Mouse (Mus musculus): ENCODE measurements around the gene Rmdn3. TPM values are rescaled to one million over a fixed set of nuclear protein-coding genes. Genes with fewer than 3 reads are reported as not detected.

Gene Rmdn3
- polyA plus RNA-seq, 1 experiment from 2014 or later, result 38.9 TPM

DNA sequence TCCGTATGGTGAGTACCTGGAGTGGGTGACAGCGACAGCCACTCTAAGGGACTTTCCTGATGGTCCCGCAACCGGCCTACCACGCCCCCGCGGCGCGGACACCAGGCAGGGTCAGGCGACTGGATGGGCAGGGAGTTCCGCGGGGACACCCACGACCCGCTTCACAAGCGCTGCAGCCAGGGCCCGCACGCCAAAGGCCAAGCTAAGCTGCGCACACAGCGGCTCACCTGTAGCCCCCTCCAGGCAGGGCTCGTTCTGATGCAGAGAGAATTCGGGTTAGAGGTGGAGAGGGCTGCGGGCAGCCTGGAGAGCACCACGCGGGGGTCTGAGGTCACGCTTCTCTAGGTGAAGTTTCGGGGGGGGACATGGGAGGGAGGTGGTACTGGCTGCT is 11.0 kb upstream of the Rmdn3 start:
- peak overlapping the region; percentile 51 for H3K9ac ChIP-seq
- TF ChIP-seq CTCF (IDR thresholded peaks at IDR 0.05; ENCODE audit: low read depth), result no peak
- H3K4me1 ChIP-seq (ENCODE audit: insufficient read depth), result peaks cover 8% of the 10 kb centered on the region
- 4% methylated on average over 26 of the region's 26 CpGs for WGBS
- H3K4me3 ChIP-seq (ENCODE audit: low read depth, low read length), result peak overlapping the region; percentile 49
- DNase-seq, result no peak
- H3K9me3 ChIP-seq (ENCODE audit: low read depth, low read length), result no peaks in the 10 kb centered on the region
- peak; percentile 28; the same call in 1 of the 2 replicates for ATAC-seq (ENCODE audit: insufficient read depth)
- H3K36me3 ChIP-seq (ENCODE audit: insufficient read depth), result no peaks in the 10 kb centered on the region
- H3K27me3 ChIP-seq (ENCODE audit: insufficient read depth, low read length), result peaks cover 5% of the 10 kb centered on the region
- H3K27ac ChIP-seq (ENCODE audit: low read depth), result no peak overlapping the region
- peak overlapping the region; percentile 94 for H3K4me2 ChIP-seq

- Histone ChIP-seq H3K36me3 (ENCODE audit: insufficient read depth) (no peaks in the 10 kb centered on the region), H3K4me3 (ENCODE audit: low read depth, low read length) (peak within 1 kb of the TSS; percentile 49), H3K9ac (peak within 1 kb of the TSS; percentile 51), H3K4me2 (peak within 1 kb of the TSS; percentile 94), H3K4me1 (ENCODE audit: insufficient read depth) (0 out of 2 replicates have a peak, but pooled peaks cover 3% of the 10 kb centered on the region), H3K27me3 (ENCODE audit: insufficient read depth, low read length) (peaks cover 5% of the 10 kb centered on the region), H3K9me3 (ENCODE audit: low read depth, low read length) (no peaks in the 10 kb centered on the region), H3K27ac (ENCODE audit: low read depth) (no peak within 1 kb of the TSS)
- 0 out of 2 replicates have a peak, but pooled peaks have one; percentile 8 for TF ChIP-seq CTCF (IDR thresholded peaks at IDR 0.05; ENCODE audit: low read depth)
- DNase-seq, result peak; percentile 84
- WGBS, result under 1% methylated on average over 60 of the region's 60 CpGs
- ATAC-seq (ENCODE audit: insufficient read depth), result peak; percentile 91
These were observed 10.3 kb upstream of the Rmdn3 start, which contains the start of gene Gchfr for GRCm38 (mm10) chr2:119166901-119167865. Gene Gchfr (plus strand): TSS chr2:119167773.

- Histone ChIP-seq H3K27me3 (ENCODE audit: insufficient read depth, low read length) (peaks cover 5% of the 10 kb centered on the region), H3K27ac (ENCODE audit: low read depth) (no peak overlapping the region), H3K9me3 (ENCODE audit: low read depth, low read length) (no peaks in the 10 kb centered on the region), H3K4me2 (no peak overlapping the region), H3K9ac (no peak overlapping the region), H3K4me1 (ENCODE audit: insufficient read depth) (0 out of 2 replicates have a peak, but pooled peaks cover 3% of the 10 kb centered on the region), H3K36me3 (ENCODE audit: insufficient read depth) (no peaks in the 10 kb centered on the region), H3K4me3 (ENCODE audit: low read depth, low read length) (no peak overlapping the region)
- DNase-seq, result no peak
- TF ChIP-seq CTCF (IDR thresholded peaks at IDR 0.05; ENCODE audit: low read depth), result no peak
- no peak for ATAC-seq (ENCODE audit: insufficient read depth)
These were observed 8.6 kb upstream of the Rmdn3 start for GRCm38 (mm10) chr2:119165401-119165800.

DNA sequence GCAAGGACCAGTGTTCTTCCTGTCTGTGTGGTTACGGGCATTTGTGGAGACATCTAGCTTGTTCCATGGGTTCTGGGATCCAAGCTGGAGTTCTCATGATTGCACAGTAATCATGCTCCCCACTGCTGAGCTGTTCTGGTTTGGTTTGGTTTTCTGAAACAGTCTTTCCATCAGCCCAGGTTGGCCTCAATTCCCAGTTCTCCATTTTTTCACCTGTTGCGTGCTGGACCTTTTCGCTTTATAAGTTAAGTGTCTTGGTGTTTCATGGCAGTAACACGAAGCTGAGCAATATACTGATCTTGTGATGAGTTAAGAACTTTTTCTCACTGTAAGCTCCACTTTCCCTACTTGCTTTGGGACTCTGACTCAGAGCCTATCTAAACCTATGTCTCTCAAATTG is 7.2 kb upstream of the Rmdn3 start:
- WGBS, result 82% methylated on average over 4 of the region's 4 CpGs
- TF ChIP-seq CTCF (IDR thresholded peaks at IDR 0.05; ENCODE audit: low read depth), result no peak
- Histone ChIP-seq H3K9ac (no peak overlapping the region), H3K36me3 (ENCODE audit: insufficient read depth) (no peaks in the 10 kb centered on the region), H3K4me1 (ENCODE audit: insufficient read depth) (0 out of 2 replicates have a peak, but pooled peaks cover 3% of the 10 kb centered on the region), H3K9me3 (ENCODE audit: low read depth, low read length) (no peaks in the 10 kb centered on the region), H3K4me2 (no peak overlapping the region), H3K4me3 (ENCODE audit: low read depth, low read length) (no peak overlapping the region), H3K27ac (ENCODE audit: low read depth) (no peak overlapping the region), H3K27me3 (ENCODE audit: insufficient read depth, low read length) (peaks cover 5% of the 10 kb centered on the region)
- DNase-seq (no peak), ATAC-seq (ENCODE audit: insufficient read depth) (no peak)

- Histone ChIP-seq H3K27ac (ENCODE audit: low read depth) (no peak overlapping the region), H3K36me3 (ENCODE audit: insufficient read depth) (no peaks in the 10 kb centered on the region), H3K9me3 (ENCODE audit: low read depth, low read length) (no peaks in the 10 kb centered on the region), H3K9ac (no peak overlapping the region), H3K27me3 (ENCODE audit: insufficient read depth, low read length) (peaks cover 5% of the 10 kb centered on the region), H3K4me1 (ENCODE audit: insufficient read depth) (0 out of 2 replicates have a peak, but pooled peaks cover 3% of the 10 kb centered on the region), H3K4me3 (ENCODE audit: low read depth, low read length) (no peak overlapping the region), H3K4me2 (no peak overlapping the region)
- no peak for TF ChIP-seq CTCF (IDR thresholded peaks at IDR 0.05; ENCODE audit: low read depth)
- no peak for DNase-seq
- 49% methylated on average over 3 of the region's 3 CpGs for WGBS
- no peak for ATAC-seq (ENCODE audit: insufficient read depth)
These were observed 6.3 kb upstream of the Rmdn3 start for GRCm38 (mm10) chr2:119163135-119163534.

- no peak overlapping the region for H3K4me3 ChIP-seq (ENCODE audit: low read depth, low read length)
- H3K27ac ChIP-seq (ENCODE audit: low read depth), result no peak overlapping the region
- 28% methylated on average over 2 of the region's 2 CpGs for WGBS
- no peaks in the 10 kb centered on the region for H3K4me1 ChIP-seq (ENCODE audit: insufficient read depth)
- no peak overlapping the region for H3K4me2 ChIP-seq
- ATAC-seq (ENCODE audit: insufficient read depth) (no peak), DNase-seq (no peak)
- H3K36me3 ChIP-seq (ENCODE audit: insufficient read depth), result no peaks in the 10 kb centered on the region
- H3K9me3 ChIP-seq (ENCODE audit: low read depth, low read length), result no peaks in the 10 kb centered on the region
- no peak overlapping the region for H3K9ac ChIP-seq
- no peak for TF ChIP-seq CTCF (IDR thresholded peaks at IDR 0.05; ENCODE audit: low read depth)
- no peaks in the 10 kb centered on the region for H3K27me3 ChIP-seq (ENCODE audit: insufficient read depth, low read length)
These were observed 4.4 kb upstream of the Rmdn3 start for GRCm38 (mm10) chr2:119161247-119161646.

- Histone ChIP-seq H3K9ac (no peak overlapping the region), H3K4me1 (ENCODE audit: insufficient read depth) (no peaks in the 10 kb centered on the region), H3K9me3 (ENCODE audit: low read depth, low read length) (no peaks in the 10 kb centered on the region), H3K27ac (ENCODE audit: low read depth) (no peak overlapping the region), H3K4me3 (ENCODE audit: low read depth, low read length) (no peak overlapping the region), H3K36me3 (ENCODE audit: insufficient read depth) (peaks cover 18% of the 10 kb centered on the region; the same call in 1 of the 2 replicates), H3K27me3 (ENCODE audit: insufficient read depth, low read length) (no peaks in the 10 kb centered on the region), H3K4me2 (no peak overlapping the region; the same call in 1 of the 2 replicates)
- ATAC-seq (ENCODE audit: insufficient read depth), result no peak
- no peak for DNase-seq
- TF ChIP-seq CTCF (IDR thresholded peaks at IDR 0.05; ENCODE audit: low read depth), result no peak
These were observed 1.0 kb upstream of the Rmdn3 start for GRCm38 (mm10) chr2:119157836-119158235.

Data from lung, embryonic 14.5 days (tissue).